In genomic region chr8:119984085-119984484, GRCm38 (mm10) we compare ENCODE assay signal across 8 mouse cellular contexts. TPM values are rescaled to one million over a fixed set of nuclear protein-coding genes. Genes with fewer than 3 reads are reported as not detected.
A peak's percentile ranks its signal among the peaks of the same experiment; 100 is the strongest.
DNase-seq lines count a peak whose midpoint lies in the region; ATAC-seq lines count a peak whose summit lies in the region.

No protein-coding gene starts in this region.

- peak; percentile 15 for DNase-seq in kidney, adult 11 months
- no peak for DNase-seq in kidney, postnatal 14 days
- peak; percentile 28 for DNase-seq in CD4-positive helper T cell, adult 2 months (ENCODE audit: low read depth, low spot score)
- peak; percentile 32 for DNase-seq in R1 (ENCODE audit: low read depth, low spot score)
- DNase-seq in frontal cortex, postnatal 14 days (ENCODE audit: low spot score in 2 of 2): no peak
- DNase-seq in cerebellum, postnatal 36 days: no peak

- peak; percentile 88 for ATAC-seq in megakaryocyte, adult 5-6 weeks (ENCODE audit: poor library complexity, severe bottlenecking)
- no peak for ATAC-seq in inflammation-experienced regulatory T-cells, adult 6 months

RNA-seq across cellular contexts. Expression of gene Crispld2, which starts 8.2 kb away (rescaled TPM):
- total RNA-seq in megakaryocyte, adult 5-6 weeks (2015): 6.4 and 8.8 TPM in 2 replicates
- 7.8 and 10.5 TPM in 2 replicates for total RNA-seq in megakaryocyte, adult 5-6 weeks (2017)
- polyA plus RNA-seq in inflammation-experienced regulatory T-cells, adult 6 months (2017; shearing (Covaris generic)): under 1 TPM in 1 of 3 experiments, not detected in 2; 0.34 TPM

Comparison
In these comparisons a context has a peak if more than half of its experiments do, and no peak if none do; other contexts are left out.
1. DNase-seq: peak in kidney, adult 11 months (single experiment), CD4-positive helper T cell, adult 2 months (single experiment) and R1 (single experiment); none in kidney, postnatal 14 days (single experiment), frontal cortex, postnatal 14 days (0 of 2) and cerebellum, postnatal 36 days (0 of 2).